Mouse (Mus musculus) olfactory bulb, adult 2 months (tissue): ENCODE data around the gene Gm9918.

ENCODE experiments used
- CTCF ChIP-seq: fragments of 200-500 bp; IDR thresholded peaks from 2 replicates; pipeline ENCODE4 v1.5.1; 2012; ENCODE audit warnings: low read depth, mild to moderate bottlenecking, low read length, moderate library complexity; ENCODE audit not compliant: insufficient read depth
- POLR2A ChIP-seq: fragments of 200-500 bp; IDR thresholded peaks from 2 replicates; pipeline ENCODE4 v1.6.1; 2012; ENCODE audit warnings: mild to moderate bottlenecking, low read depth, low read length, moderate library complexity; ENCODE audit not compliant: insufficient read depth

- TF ChIP-seq CTCF: no peak
- no peak for TF ChIP-seq POLR2A
These were observed 7.3 kb upstream of the Gm9918 start for GRCm38 (mm10) chr15:102263037-102263436.
